Mouse (Mus musculus) adrenal gland, postnatal 25 days (tissue): Measurements from ENCODE around the gene Hcfc1r1. TPM values are rescaled to one million over a fixed set of nuclear protein-coding genes. Genes with fewer than 3 reads are reported as not detected.

Experiments used
- DNase-seq: peaks from one replicate; pipeline ENCODE4 v3.0.0; 2021; ENCODE audit warnings: mixed read lengths
- total RNA-seq: library from RNA; stranded (reverse); gene quantifications from 2 replicates; pipeline ENCODE4 v1.2.3, GENCODE M21; 2021

The Hcfc1r1 gene
- total RNA-seq, 1 experiment from 2014 or later = 139 TPM

- DNase-seq = peak; percentile 83
These were observed 2.3 kb downstream of the Hcfc1r1 start for GRCm38 (mm10) chr17:23675564-23676281.

GRCm38 (mm10) chr17:23676473-23677031, 3.2 kb downstream of the Hcfc1r1 start:
- DNase-seq = peak; percentile 89

GRCm38 (mm10) chr17:23677236-23677679, 3.9 kb downstream of the Hcfc1r1 start, which contains the start of gene Tnfrsf12a:
Tnfrsf12a (minus strand) TSS chr17:23677468.
- DNase-seq = peak; percentile 88

GRCm38 (mm10) chr17:23679127-23679835, 5.9 kb downstream of the Hcfc1r1 start, which contains the start of gene Cldn6:
Cldn6 (plus strand) TSS chr17:23679249.
- DNase-seq = no peak

GRCm38 (mm10) chr17:23680336-23680735, 6.9 kb downstream of the Hcfc1r1 start:
- DNase-seq = no peak

- peak; percentile 73 for DNase-seq
These were observed 7.7 kb downstream of the Hcfc1r1 start for GRCm38 (mm10) chr17:23681086-23681485.

- no peak for DNase-seq
These were observed 8.7 kb downstream of the Hcfc1r1 start for GRCm38 (mm10) chr17:23682092-23682491.

- no peak for DNase-seq
These were observed 9.1 kb downstream of the Hcfc1r1 start for GRCm38 (mm10) chr17:23682530-23682929.

- no peak for DNase-seq
These were observed 9.8 kb downstream of the Hcfc1r1 start for GRCm38 (mm10) chr17:23683226-23683625.

GRCm38 (mm10) chr17:23683856-23684672, 10.7 kb downstream of the Hcfc1r1 start, which contains the start of gene Cldn9:
Cldn9 (minus strand) TSS chr17:23684026.
- no peak for DNase-seq

GRCm38 (mm10) chr17:23694491-23694890, 21.1 kb downstream of the Hcfc1r1 start:
- DNase-seq = no peak

GRCm38 (mm10) chr17:23695801-23696200, 22.4 kb downstream of the Hcfc1r1 start:
- DNase-seq = no peak

GRCm38 (mm10) chr17:23699131-23700077, 26.0 kb downstream of the Hcfc1r1 start:
- DNase-seq = peak; percentile 64

GRCm38 (mm10) chr17:23700079-23700478, 26.7 kb downstream of the Hcfc1r1 start:
- DNase-seq = peak; percentile 93

GRCm38 (mm10) chr17:23703301-23703700, 29.9 kb downstream of the Hcfc1r1 start:
- DNase-seq = no peak

GRCm38 (mm10) chr17:23704741-23705140, 31.3 kb downstream of the Hcfc1r1 start:
- DNase-seq = no peak

- no peak for DNase-seq
These were observed 32.2 kb downstream of the Hcfc1r1 start for GRCm38 (mm10) chr17:23705525-23706104.

GRCm38 (mm10) chr17:23706212-23706611, 32.8 kb downstream of the Hcfc1r1 start:
- DNase-seq = peak; percentile 82

- DNase-seq = no peak
These were observed 43.6 kb downstream of the Hcfc1r1 start for GRCm38 (mm10) chr17:23717003-23717402.

GRCm38 (mm10) chr17:23719455-23719854, 46.1 kb downstream of the Hcfc1r1 start:
- no peak for DNase-seq
